Mouse (Mus musculus) embryo, embryonic 11.5 days (tissue): ENCODE measurements around the gene Pbx2.
A peak's percentile ranks its signal among the peaks of the same experiment; 100 is the strongest.

Source experiments
- DNase-seq: peaks from one replicate; pipeline ENCODE4 v3.0.0-alpha.2; 2012; ENCODE audit warnings: low read depth, low spot score

Gene Pbx2

DNA sequence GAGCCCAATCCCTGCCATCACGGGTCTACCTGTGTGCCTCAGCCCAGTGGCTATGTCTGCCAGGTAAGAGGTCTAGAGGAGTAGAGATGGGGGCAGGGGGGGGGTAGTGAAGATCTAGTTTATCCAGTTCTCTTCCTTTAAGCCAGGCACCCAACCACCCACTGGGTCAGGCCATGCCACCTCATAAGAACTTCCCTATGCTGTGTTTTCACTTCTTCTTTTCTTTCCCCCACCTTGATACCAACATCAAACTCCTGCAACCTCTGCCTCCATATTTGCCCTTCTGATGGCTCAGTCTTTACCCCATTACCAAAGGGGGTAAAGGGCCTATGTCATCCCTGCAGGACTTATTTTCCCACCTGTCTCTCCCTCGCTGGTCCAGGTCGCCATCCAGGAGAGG is 13.0 kb upstream of the Pbx2 start:
- DNase-seq, result no peak

DNA sequence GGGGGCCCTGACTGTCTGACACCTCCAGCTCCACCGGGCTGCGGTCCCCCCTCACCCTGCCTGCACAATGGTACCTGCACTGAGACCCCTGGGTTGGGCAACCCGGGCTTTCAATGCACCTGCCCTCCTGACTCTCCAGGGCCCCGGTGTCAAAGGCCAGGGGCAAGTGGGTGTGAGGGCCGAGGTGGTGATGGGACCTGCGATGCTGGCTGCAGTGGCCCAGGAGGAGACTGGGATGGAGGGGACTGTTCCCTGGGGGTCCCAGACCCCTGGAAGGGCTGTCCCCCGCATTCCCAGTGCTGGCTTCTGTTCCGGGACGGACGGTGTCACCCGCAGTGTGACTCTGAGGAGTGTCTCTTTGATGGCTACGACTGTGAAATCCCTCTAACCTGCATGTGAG is 8.5 kb upstream of the Pbx2 start:
- DNase-seq, result no peak

DNA sequence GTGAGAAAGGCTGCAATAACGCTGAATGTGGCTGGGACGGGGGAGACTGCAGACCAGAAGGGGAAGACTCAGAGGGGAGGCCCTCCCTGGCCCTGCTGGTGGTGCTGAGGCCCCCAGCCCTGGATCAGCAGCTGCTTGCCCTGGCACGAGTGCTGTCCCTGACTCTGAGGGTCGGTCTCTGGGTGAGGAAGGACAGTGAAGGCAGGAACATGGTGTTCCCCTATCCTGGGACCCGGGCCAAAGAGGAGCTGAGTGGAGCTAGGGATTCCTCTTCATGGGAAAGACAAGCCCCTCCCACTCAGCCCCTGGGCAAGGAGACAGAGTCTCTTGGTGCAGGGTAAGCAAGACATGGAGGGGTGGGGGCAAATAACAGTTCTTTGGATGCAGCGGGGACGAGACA is 7.7 kb upstream of the Pbx2 start:
- no peak for DNase-seq

- DNase-seq, result no peak
These were observed 7.2 kb upstream of the Pbx2 start for GRCm38 (mm10) chr17:34583819-34584218.

- DNase-seq, result no peak
These were observed 5.9 kb upstream of the Pbx2 start for GRCm38 (mm10) chr17:34585121-34585520.

GRCm38 (mm10) chr17:34585877-34586771 is 4.9 kb upstream of the Pbx2 start:
- no peak for DNase-seq

GRCm38 (mm10) chr17:34586796-34587422 is 4.2 kb upstream of the Pbx2 start:
- peak; percentile 84 for DNase-seq

DNA sequence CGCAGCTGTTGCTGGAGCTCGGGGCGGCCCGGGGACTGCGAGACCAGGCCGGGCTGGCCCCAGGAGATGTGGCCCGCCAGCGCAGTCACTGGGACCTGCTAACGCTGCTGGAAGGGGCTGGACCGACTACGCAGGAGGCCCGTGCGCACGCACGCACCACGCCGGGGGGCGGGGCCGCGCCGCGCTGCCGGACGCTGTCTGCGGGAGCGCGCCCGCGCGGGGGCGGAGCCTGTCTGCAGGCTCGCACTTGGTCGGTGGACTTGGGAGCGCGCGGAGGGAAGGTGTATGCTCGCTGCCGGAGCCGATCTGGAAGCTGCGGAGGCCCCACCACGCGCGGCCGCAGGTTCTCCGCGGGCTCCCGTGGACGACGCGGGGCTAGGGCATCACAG is 3.6 kb upstream of the Pbx2 start:
- peak; percentile 92 for DNase-seq

DNA sequence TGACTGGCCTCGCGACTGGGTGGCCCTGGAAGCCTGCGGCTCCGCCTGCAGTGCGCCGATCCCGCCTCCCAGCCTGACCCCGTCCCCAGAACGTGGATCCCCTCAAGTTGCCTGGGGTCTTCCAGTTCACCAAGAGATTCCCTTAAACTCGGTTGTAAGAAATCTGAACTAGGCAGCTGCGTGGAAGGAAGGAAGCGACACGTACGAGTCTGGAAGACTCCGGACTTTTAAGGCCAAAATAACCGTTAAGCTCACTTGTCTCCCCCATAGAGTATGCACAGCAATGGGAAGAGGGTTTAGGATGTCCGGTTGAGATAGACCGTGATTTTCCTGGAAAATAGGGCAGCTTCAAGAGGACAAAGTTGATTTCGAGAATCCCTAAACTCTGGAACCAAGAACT is 3.3 kb upstream of the Pbx2 start:
- no peak for DNase-seq

GRCm38 (mm10) chr17:34588767-34589166 is 2.3 kb upstream of the Pbx2 start:
- DNase-seq, result no peak

GRCm38 (mm10) chr17:34589206-34589605 is 1.9 kb upstream of the Pbx2 start:
- DNase-seq, result no peak

DNA sequence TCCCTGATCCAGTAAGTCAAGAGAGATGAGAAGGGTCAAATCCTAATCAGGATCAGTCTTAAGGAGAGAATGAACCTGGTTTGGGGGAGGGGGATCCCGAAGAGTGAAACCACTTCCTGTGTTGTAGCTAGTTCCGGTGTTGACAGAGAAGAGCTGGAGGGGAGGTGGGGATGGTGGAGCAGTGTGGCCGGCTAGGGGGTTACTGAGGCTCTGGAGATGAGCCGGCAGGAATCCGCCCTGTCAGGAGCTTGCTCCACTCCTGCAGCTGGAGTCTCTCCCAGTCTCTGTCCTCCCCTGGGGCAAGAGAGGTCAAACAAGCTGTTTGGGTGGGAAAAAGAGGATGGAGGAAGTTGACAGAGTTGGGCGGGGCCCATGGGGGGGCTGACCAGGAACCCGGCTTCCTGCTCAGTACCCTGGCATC is 1.4 kb upstream of the Pbx2 start, which contains the start of gene Gpsm3:
Gene Gpsm3, plus strand, starts transcription at position 126 of the 421 bp plus-strand sequence.
- DNase-seq, result no peak

- no peak for DNase-seq
These were observed 695 bp upstream of the Pbx2 start for GRCm38 (mm10) chr17:34590154-34590987.

DNA sequence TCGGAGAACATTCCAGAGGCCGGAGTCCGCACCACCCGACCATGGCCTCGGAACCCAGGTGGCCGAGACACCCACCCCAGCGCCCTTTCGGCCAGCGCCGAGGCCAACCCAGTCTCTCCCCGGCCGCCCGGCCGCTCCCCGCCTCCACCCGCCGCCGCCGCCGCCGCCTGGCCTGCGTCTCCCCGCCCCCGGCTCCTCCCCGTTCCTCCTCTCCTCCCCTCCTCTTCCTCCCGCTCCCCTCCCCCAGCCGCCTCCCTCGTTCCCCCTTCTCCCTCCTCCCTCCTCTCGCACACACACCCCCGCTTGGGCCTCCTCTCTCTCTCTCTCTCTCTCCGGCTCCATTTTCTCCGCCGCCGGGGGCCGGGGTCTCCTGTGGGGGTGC is 919 bp downstream of the Pbx2 start:
- DNase-seq, result peak; percentile 83

- no peak for DNase-seq
These were observed 1.8 kb downstream of the Pbx2 start for GRCm38 (mm10) chr17:34592581-34593549.

GRCm38 (mm10) chr17:34593752-34594525 is 2.9 kb downstream of the Pbx2 start:
- DNase-seq, result no peak

- no peak for DNase-seq
These were observed 5.0 kb downstream of the Pbx2 start for GRCm38 (mm10) chr17:34596098-34596497.

- DNase-seq, result no peak
These were observed 6.6 kb downstream of the Pbx2 start, which contains the start of gene Ager for GRCm38 (mm10) chr17:34597566-34598095. Gene Ager, plus strand, starts transcription at chr17:34597862.

GRCm38 (mm10) chr17:34599891-34600290 is 8.8 kb downstream of the Pbx2 start:
- DNase-seq, result no peak

- DNase-seq, result no peak
These were observed 10.7 kb downstream of the Pbx2 start for GRCm38 (mm10) chr17:34601796-34602195.
